Mouse (Mus musculus) gastrocnemius, adult 8-10 months (tissue): ENCODE data around the gene B4gat1. TPM values are rescaled to one million over a fixed set of nuclear protein-coding genes. Genes with fewer than 3 reads are reported as not detected.

Source experiments
- DNase-seq, 2 experiments: peaks; one replicate each; pipeline ENCODE4 v3.0.0; 2022; ENCODE audit warnings: low spot score in 2 of 2
- total RNA-seq, 4 experiments: library from RNA; stranded (reverse); gene quantifications; 2 replicates each; pipeline ENCODE4 v1.2.4; 2022

The B4gat1 gene
- total RNA-seq, 4 experiments from 2014 or later, result 16.0 to 23.1 (median 19.5) TPM

- no peak for DNase-seq
Observed at GRCm38 (mm10) chr19:5058801-5059771, 20.5 kb downstream of the B4gat1 start.

GRCm38 (mm10) chr19:5060365-5061330 lies 22.0 kb downstream of the B4gat1 start:
- no peak for DNase-seq

GRCm38 (mm10) chr19:5062041-5062440 lies 23.4 kb downstream of the B4gat1 start:
- no peak for DNase-seq

DNA sequence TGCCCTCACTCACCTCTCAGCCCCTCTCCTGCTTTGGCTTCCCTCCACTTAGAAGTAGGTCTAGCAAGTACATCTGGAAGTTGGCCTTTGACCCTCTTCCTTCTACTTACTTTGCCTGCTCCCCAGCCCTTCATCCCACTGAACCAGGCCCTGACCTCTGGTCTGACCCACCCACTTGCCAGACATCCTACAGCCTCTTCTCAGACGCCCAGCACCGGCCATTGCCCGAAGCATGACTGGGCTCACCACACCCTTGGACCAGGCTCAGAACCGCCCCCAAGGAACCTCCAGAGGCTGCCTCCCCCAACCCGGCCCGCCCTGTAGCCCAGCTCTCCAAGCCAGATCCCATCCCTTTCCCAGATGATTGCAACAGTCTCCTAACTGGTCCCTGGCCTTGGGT lies 23.8 kb downstream of the B4gat1 start:
- peak in 1 of 2 experiments; percentile 62 for DNase-seq

- DNase-seq, result peak in 1 of 2 experiments; percentile 57
Observed at GRCm38 (mm10) chr19:5065104-5065503, 26.5 kb downstream of the B4gat1 start.

DNA sequence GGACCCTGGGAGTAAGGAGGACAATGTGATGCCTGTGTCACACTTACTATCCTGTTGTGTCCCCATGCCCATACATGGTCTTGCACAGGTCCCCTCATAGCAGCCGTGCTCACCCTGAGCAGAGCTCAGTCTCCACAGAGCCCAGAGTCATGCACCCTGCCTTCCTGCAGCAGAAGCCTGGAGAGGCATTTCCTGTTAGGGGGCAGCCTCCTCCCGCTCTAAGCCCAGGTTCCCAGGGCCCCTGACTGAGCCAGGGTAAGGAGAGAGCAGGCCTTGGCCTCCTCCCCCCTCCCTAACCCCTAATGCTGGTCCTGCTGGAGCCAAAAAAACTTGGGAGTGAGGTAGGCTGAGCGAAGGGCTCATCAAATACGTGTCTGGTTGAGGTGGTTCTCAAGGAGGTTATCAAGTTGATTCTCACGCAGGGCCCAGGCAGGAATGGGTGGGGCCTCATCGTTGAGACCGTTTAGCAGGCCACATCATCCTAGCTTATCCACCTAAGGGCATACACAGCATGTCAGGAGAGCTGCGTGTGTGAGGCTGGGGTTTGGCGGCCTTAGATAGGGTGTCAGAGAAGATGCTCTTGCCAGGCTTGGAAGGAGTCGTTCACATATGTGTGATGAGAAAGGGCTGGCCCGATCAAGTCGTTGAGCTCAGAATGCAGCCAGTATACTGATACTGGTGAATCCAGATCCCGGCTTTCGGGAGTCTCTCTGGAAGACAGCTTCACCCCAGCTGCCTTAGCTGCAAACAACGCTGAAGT lies 28.6 kb downstream of the B4gat1 start:
- no peak for DNase-seq

DNA sequence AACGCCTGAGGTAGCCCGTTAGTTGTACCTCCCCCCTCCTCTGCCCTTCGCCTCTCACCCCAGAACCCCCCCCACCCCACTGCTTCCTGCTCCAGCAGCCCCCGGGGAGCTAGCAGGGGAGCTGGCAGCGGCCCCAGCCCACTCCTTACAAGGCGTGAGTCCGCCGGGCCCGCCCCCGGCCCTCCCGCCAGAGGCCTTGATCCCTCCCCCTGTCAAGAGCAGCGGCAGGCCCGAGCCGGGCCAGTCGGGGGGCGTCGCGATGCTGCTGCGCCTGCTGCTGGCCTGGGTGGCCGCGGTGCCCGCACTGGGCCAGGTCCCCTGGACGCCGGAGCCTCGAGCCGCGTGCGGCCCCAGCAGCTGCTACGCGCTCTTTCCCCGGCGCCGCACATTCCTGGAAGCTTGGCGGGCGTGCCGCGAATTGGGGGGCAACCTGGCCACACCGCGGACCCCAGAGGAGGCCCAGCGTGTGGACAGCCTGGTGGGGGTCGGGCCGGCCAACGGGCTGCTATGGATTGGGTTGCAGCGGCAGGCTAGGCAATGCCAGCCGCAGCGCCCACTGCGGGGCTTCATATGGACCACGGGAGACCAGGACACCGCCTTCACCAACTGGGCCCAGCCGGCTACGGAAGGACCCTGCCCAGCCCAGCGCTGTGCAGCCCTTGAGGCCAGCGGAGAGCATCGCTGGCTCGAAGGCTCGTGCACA lies 29.4 kb downstream of the B4gat1 start, which contains the start of gene Cd248:
Cd248 (plus strand) TSS at position 212 of the 703 bp plus-strand sequence.
- DNase-seq, result peak; percentile 63 to 79

GRCm38 (mm10) chr19:5068570-5069234 lies 30.1 kb downstream of the B4gat1 start:
- DNase-seq, result no peak

DNA sequence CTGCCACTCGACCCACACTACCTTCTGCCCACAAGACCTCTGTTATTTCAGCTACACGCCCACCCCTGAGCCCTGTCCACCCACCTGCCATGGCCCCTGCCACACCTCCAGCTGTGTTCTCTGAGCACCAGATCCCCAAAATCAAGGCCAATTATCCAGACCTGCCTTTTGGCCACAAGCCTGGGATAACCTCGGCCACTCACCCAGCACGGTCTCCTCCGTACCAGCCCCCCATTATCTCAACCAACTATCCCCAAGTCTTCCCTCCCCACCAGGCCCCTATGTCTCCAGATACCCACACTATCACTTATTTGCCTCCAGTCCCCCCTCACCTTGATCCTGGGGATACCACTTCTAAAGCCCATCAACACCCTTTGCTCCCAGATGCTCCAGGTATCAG lies 30.9 kb downstream of the B4gat1 start:
- DNase-seq, result no peak

- DNase-seq, result no peak
Observed at GRCm38 (mm10) chr19:5069978-5070377, 31.4 kb downstream of the B4gat1 start.

DNA sequence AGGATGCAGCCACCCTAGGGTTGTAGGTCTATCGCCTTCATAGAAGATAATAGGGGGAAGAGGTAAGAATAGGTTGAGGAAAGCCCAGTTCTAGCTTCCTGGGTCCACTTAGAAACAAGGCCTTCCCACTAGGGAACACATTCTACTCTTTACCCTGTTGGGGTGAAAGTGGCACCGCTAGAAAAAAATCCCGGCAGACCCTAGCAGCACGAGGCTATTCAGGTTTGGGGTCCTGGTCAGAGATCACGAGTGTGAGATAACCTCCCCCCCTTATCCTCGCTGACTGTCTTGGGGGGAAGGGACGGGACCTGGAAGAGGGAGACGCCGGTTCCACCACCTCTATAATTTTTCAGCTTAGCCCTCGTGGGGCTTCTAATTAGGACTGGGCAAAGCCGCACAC lies 32.5 kb downstream of the B4gat1 start:
- DNase-seq, result no peak

GRCm38 (mm10) chr19:5071545-5072369 lies 33.1 kb downstream of the B4gat1 start:
- peak; percentile 73 to 79 for DNase-seq

DNA sequence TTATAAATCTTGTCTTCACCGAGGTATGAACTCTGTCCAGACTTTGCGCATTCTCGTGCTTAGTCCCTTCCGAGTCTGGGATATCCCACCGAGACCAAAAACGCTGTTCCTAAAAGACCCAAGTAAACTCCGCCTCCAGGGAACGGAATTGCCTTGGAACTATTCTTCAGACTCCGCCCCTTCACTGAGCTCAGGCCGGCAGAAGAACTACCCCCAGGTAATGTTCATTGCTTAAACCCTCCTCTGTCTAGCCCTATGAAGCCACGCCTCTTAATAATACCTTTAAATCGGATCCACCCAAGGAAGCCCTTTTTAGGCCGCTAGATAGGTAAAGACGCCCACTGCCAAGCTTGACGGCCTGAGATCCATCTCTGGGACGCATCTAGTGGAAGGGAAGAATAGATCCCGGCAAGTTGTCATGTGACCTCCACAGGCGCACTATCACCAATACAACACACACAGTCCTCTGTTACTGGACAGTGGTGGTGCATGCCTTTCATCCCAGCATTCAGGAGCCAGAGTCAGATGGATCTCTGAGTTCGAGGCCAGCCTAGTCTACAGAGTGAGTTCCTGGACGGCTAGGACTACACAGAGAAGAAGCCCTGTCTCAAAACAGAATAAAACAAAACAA lies 33.9 kb downstream of the B4gat1 start:
- no peak for DNase-seq

DNA sequence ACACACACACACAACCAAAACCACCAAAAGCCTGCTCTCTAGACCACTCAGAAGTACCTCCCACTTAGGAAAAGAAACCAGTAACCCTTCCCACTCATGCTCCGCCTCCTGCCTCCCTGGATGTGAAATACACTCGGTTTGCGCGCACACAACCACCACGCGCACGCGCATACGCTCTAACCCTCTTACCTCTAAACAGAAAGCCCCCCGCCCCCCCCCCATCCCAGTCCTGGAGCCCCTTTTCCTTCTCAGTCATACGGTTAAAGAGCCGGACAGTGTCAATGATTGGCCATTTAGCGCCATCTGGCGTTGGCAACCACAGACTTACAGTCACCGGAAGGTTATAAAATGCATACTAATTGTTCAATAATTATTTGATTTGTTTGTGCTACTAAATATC lies 34.4 kb downstream of the B4gat1 start:
- DNase-seq, result no peak

DNA sequence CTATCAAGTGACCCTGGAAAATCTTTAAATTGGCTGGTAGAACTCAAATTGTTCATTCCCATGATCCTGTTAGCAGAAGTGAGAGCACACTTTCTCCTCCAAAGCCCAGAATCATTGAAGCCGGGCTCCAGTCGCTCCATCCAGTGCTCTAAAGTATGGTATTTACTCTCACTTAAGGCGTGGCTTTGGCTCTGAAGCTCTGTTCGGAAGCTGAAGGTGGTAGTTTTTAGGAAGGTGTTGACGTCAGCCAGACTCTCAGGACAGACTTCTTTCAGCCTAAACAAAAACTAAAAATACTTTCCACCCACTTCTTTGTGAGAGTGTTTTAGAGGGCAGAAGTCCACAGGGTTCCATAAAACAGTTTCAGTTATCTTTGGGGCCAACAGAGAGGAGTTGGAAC lies 34.9 kb downstream of the B4gat1 start:
- no peak for DNase-seq

- DNase-seq, result no peak
Observed at GRCm38 (mm10) chr19:5079279-5079678, 40.7 kb downstream of the B4gat1 start.

DNA sequence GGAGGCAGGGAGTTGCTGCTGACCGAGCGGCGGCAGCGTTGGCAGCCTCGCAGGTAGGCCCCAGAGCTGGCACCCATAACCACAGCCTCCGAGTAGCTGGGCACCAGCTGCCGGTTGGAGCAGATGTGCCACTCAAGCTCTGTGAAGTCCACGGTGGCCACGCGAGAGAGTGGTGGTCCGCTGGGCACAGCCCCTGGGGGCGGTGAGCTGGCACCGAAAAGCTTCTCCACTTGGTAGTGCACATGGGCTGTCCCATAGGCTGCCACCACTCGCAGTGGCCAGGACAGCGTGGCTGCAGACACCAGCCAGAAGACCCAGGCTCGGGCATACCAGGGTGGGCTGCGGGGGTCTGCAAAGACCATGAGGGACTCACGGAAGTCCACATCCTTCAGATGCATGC lies 43.4 kb downstream of the B4gat1 start:
- no peak for DNase-seq

GRCm38 (mm10) chr19:5082596-5082995 lies 44.0 kb downstream of the B4gat1 start:
- DNase-seq, result no peak
